Mouse (Mus musculus) CH12.LX (cell line): Measurements from ENCODE around the gene Syndig1l. TPM values are rescaled to one million over a fixed set of nuclear protein-coding genes. Genes with fewer than 3 reads are reported as not detected.

Experiments used
- DNase-seq: peaks from one replicate; pipeline ENCODE4 v3.0.0-alpha.2; 2013; ENCODE audit errors: extremely low read depth
- H3K27ac ChIP-seq: 2 replicates; pipeline ENCODE4 v1.5.1; 2012; ENCODE audit warnings: low read depth, mild to moderate bottlenecking, control low read depth, moderate library complexity; ENCODE audit not compliant: insufficient read depth
- H3K27me3 ChIP-seq: replicated peaks from 2 replicates; pipeline ENCODE3; 2012; ENCODE audit warnings: inconsistent platforms
- H3K36me3 ChIP-seq, 2 experiments: replicated peaks in 1 of 2; 2 replicates each; pipeline versions ENCODE3 to v1.6.1; 2012; ENCODE audit warnings: inconsistent platforms in 1 of 2, low read length in 1 of 2, mild to moderate bottlenecking in 1 of 2, mixed read lengths in 1 of 2, moderate library complexity in 1 of 2; ENCODE audit not compliant: control insufficient read depth in 1 of 2, insufficient read depth in 1 of 2
- H3K4me1 ChIP-seq, 2 experiments: 2 replicates each; pipeline ENCODE4 v1.6.1; 2012; ENCODE audit warnings: inconsistent platforms in 1 of 2, moderate library complexity in 1 of 2; ENCODE audit not compliant: insufficient read depth in 2 of 2, control insufficient read depth in 1 of 2
- H3K4me2 ChIP-seq: 2 replicates; pipeline ENCODE4 v1.6.1; 2012; ENCODE audit warnings: low read depth, mild to moderate bottlenecking, control low read depth; ENCODE audit not compliant: poor library complexity, insufficient read depth, severe bottlenecking
- H3K4me3 ChIP-seq, 3 experiments: fragments of 150-350 bp in 1 of 3; sonication (generic) in 1 of 3; replicated peaks in 1 of 3; 2 replicates each; pipeline versions ENCODE3 to v1.5.1; 2011 to 2012; ENCODE audit warnings: low read depth in 2 of 3, low read length in 2 of 3, mild to moderate bottlenecking in 2 of 3, moderate library complexity in 2 of 3, control low read depth in 1 of 3, improper control_type of control experiment in 1 of 3, inconsistent platforms in 1 of 3, mixed read lengths in 1 of 3; ENCODE audit not compliant: poor library complexity in 1 of 3
- H3K79me2 ChIP-seq: replicated peaks from 2 replicates; pipeline ENCODE4 v1.6.1; 2012; ENCODE audit warnings: mild to moderate bottlenecking, moderate library complexity; ENCODE audit not compliant: control insufficient read depth, poor library complexity, insufficient read depth, severe bottlenecking; ENCODE audit errors: extremely low read depth
- H3K9ac ChIP-seq: 2 replicates; pipeline ENCODE4 v1.6.1; 2012; ENCODE audit warnings: low read depth, mild to moderate bottlenecking, control low read depth, moderate library complexity; ENCODE audit not compliant: insufficient read depth
- H3K9me3 ChIP-seq: replicated peaks from 2 replicates; pipeline ENCODE3; 2012; ENCODE audit warnings: low read length, inconsistent platforms, mixed read lengths
- CHD1 ChIP-seq: IDR thresholded peaks from 2 replicates; pipeline ENCODE4 v1.6.1; 2012; ENCODE audit warnings: low read depth, low read length, improper control_type of control experiment, inconsistent platforms
- CHD2 ChIP-seq: IDR thresholded peaks from 2 replicates; pipeline ENCODE4 v1.6.1; 2011; ENCODE audit warnings: low read length, improper control_type of control experiment
- ELF1 ChIP-seq: IDR thresholded peaks from 2 replicates; pipeline ENCODE4 v1.6.1; 2014; ENCODE audit warnings: low read depth, mild to moderate bottlenecking, inconsistent platforms, low read length, improper control_type of control experiment
- JUND ChIP-seq: conservative IDR thresholded peaks from 2 replicates; pipeline ENCODE4 v1.6.1; 2011; ENCODE audit warnings: low read depth, low read length, improper control_type of control experiment
- KAT2A ChIP-seq: IDR thresholded peaks from 2 replicates; pipeline ENCODE4 v1.6.1; 2012; ENCODE audit warnings: low read length, improper control_type of control experiment, inconsistent platforms; ENCODE audit not compliant: insufficient replicate concordance
- MEF2A ChIP-seq: IDR thresholded peaks from 2 replicates; pipeline ENCODE4 v1.6.1; 2014; ENCODE audit warnings: low read depth, mild to moderate bottlenecking, inconsistent platforms, low read length, improper control_type of control experiment, borderline replicate concordance
- MXI1 ChIP-seq: IDR thresholded peaks from 2 replicates; pipeline ENCODE4 v1.6.1; 2011; ENCODE audit warnings: mild to moderate bottlenecking, low read depth, low read length, improper control_type of control experiment
- MYC ChIP-seq: IDR thresholded peaks from 2 replicates; pipeline ENCODE4 v1.6.1; 2011; ENCODE audit warnings: low read depth, mild to moderate bottlenecking, improper control_type of control experiment, low read length
- NELFE ChIP-seq: IDR thresholded peaks from 2 replicates; pipeline ENCODE4 v1.6.1; 2011; ENCODE audit warnings: low read depth, low read length, improper control_type of control experiment
- NRF1 ChIP-seq: IDR thresholded peaks from 2 replicates; pipeline ENCODE4 v1.6.1; 2014; ENCODE audit warnings: low read depth, mild to moderate bottlenecking, inconsistent platforms, low read length, improper control_type of control experiment, moderate library complexity
- PAX5 ChIP-seq: IDR thresholded peaks from 2 replicates; pipeline ENCODE4 v1.6.1; 2012; ENCODE audit warnings: low read length, inconsistent platforms, mixed read lengths
- POLR2A ChIP-seq: IDR thresholded peaks from 2 replicates; pipeline ENCODE4 v1.6.1; 2011; ENCODE audit warnings: low read depth, mild to moderate bottlenecking, improper control_type of control experiment, low read length
- POLR2AphosphoS2 ChIP-seq: IDR thresholded peaks from 2 replicates; pipeline ENCODE4 v1.6.1; 2011; ENCODE audit warnings: low read depth, low read length, improper control_type of control experiment
- TBP ChIP-seq: conservative IDR thresholded peaks from 2 replicates; pipeline ENCODE4 v1.6.1; 2011; ENCODE audit warnings: low read depth, low read length, improper control_type of control experiment
- UBTF ChIP-seq: IDR thresholded peaks from 2 replicates; pipeline ENCODE4 v1.6.1; 2012; ENCODE audit warnings: low read depth, mild to moderate bottlenecking, inconsistent platforms, low read length, improper control_type of control experiment, moderate library complexity
- USF1 ChIP-seq: IDR thresholded peaks from 2 replicates; pipeline ENCODE4 v1.6.1; 2014; ENCODE audit warnings: low read depth, mild to moderate bottlenecking, inconsistent platforms, low read length, improper control_type of control experiment
- ZC3H11A ChIP-seq: IDR thresholded peaks from 2 replicates; pipeline ENCODE4 v1.6.1; 2012; ENCODE audit warnings: low read depth, mild to moderate bottlenecking, inconsistent platforms, low read length, improper control_type of control experiment
- ZKSCAN1 ChIP-seq: IDR thresholded peaks from 2 replicates; pipeline ENCODE4 v1.6.1; 2012; ENCODE audit warnings: low read depth, inconsistent platforms, low read length, improper control_type of control experiment, borderline replicate concordance
- ZMIZ1 ChIP-seq: IDR thresholded peaks from 2 replicates; pipeline ENCODE4 v1.6.1; 2012; ENCODE audit warnings: low read depth, mild to moderate bottlenecking, inconsistent platforms, low read length, improper control_type of control experiment
- dilution Hi-C: fragments of 300-500 bp; cut with MboI; formaldehyde crosslinking; loops from 2 replicates; pipeline ENCODE4 v1.14.3; 2020; ENCODE audit warnings: low sequenced_read_pairs; ENCODE audit not compliant: extremely low pct_unique_long_range_greater_than_20kb, extremely low pct_ligation_motif_present
- in situ Hi-C: fragments of 300-500 bp; cut with MboI; formaldehyde crosslinking; loops from 3 replicates; pipeline ENCODE4 v1.14.3; 2019; ENCODE audit warnings: low sequenced_read_pairs, low pct_ligation_motif_present, low pct_unique_long_range_greater_than_20kb, mixed read lengths
- polyA plus RNA-seq: library from polyadenylated mRNA; unstranded; fragments of >175 nt; gene quantifications from 2 replicates; pipeline ENCODE4 v1.2.1, GENCODE M21; 2012; ENCODE audit warnings: low read depth; ENCODE audit not compliant: insufficient read length
- total RNA-seq, 2 experiments: library from RNA; depleted of rRNA; stranded (reverse); fragments of 300-350 nt in 1 of 2; fragments of >200 nt in 1 of 2; gene quantifications; 2 replicates each; pipeline ENCODE4 v1.2.3; 2012 to 2014

Gene Syndig1l
- total and polyA plus RNA-seq, 3 experiments = 0.16 TPM; not detected in 2

GRCm38 (mm10) chr12:84743496-84743895 lies 44.9 kb upstream of the Syndig1l start:
- peaks cover 0 to 20% of the 10 kb centered on the region in 2 experiments; a peak in 2 of 4 replicates for H3K4me1 ChIP-seq
- no peaks in the 10 kb centered on the region for H3K27me3 ChIP-seq
- no peaks in the 10 kb centered on the region for H3K9me3 ChIP-seq
- H3K9ac ChIP-seq = no peak overlapping the region
- H3K27ac ChIP-seq = no peak overlapping the region
- no peak for TF ChIP-seq MXI1
- TF ChIP-seq CHD1 = no peak
- TF ChIP-seq UBTF = no peak
- no peak for TF ChIP-seq MEF2A
- no peak for TF ChIP-seq TBP
- TF ChIP-seq POLR2A = no peak
- TF ChIP-seq KAT2A = no peak
- TF ChIP-seq ZC3H11A = no peak
- TF ChIP-seq NELFE = no peak
- no peak for TF ChIP-seq ELF1
- H3K79me2 ChIP-seq = no peaks in the 10 kb centered on the region
- dilution Hi-C loops = no loop called here
- DNase-seq = no peak
- in situ Hi-C loops = no loop called here
- H3K4me2 ChIP-seq = no peak overlapping the region
- no peaks in the 10 kb centered on the region for H3K36me3 ChIP-seq
- H3K4me3 ChIP-seq = no peak overlapping the region

DNA sequence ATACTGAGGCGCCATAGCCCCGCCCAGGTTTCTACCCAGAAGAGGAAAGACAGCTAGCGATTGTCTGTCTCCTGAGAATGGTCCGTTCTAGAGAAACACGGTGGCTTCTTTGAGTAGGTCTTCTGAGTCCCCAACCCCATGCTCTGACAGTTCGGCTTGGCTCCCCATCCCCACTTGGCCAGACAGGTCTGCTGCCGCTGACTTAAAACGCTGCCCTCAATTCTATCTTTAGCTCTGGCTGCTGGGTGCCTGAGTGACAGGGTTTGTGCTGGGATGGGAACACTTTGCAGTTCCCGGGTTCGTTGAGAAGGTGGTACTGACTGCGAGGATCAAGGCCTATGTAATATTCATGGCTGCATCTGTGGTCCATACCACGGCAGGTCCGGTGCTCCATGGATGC lies 34.7 kb upstream of the Syndig1l start:
- Histone ChIP-seq H3K9ac (no peak overlapping the region), H3K9me3 (no peaks in the 10 kb centered on the region), H3K36me3 (no peaks in the 10 kb centered on the region), H3K4me2 (no peak overlapping the region), H3K27me3 (peaks cover 9% of the 10 kb centered on the region), H3K79me2 (no peaks in the 10 kb centered on the region), H3K4me3 (no peak overlapping the region), H3K4me1 (peaks cover 3 to 28% of the 10 kb centered on the region in 2 experiments; a peak in 3 of 4 replicates), H3K27ac (no peak overlapping the region)
- in situ Hi-C loops (no loop called here), dilution Hi-C loops (no loop called here)
- no peak for DNase-seq
- TF ChIP-seq USF1 = no peak
- TF ChIP-seq ZKSCAN1 = no peak
- no peak for TF ChIP-seq ZMIZ1
- no peak for TF ChIP-seq MYC
- no peak for TF ChIP-seq PAX5
- TF ChIP-seq ELF1 = no peak
- no peak for TF ChIP-seq TBP
- no peak for TF ChIP-seq NRF1
- no peak for TF ChIP-seq CHD2
- TF ChIP-seq UBTF = no peak
- TF ChIP-seq POLR2AphosphoS2 = no peak
- no peak for TF ChIP-seq CHD1
- no peak for TF ChIP-seq JUND
